Mouse (Mus musculus): Measurements from ENCODE around the gene Ifng. TPM values are rescaled to one million over a fixed set of nuclear protein-coding genes. Genes with fewer than 3 reads are reported as not detected.

Gene Ifng
- polyA plus RNA-seq (2012) = not detected in 2 replicates

DNA sequence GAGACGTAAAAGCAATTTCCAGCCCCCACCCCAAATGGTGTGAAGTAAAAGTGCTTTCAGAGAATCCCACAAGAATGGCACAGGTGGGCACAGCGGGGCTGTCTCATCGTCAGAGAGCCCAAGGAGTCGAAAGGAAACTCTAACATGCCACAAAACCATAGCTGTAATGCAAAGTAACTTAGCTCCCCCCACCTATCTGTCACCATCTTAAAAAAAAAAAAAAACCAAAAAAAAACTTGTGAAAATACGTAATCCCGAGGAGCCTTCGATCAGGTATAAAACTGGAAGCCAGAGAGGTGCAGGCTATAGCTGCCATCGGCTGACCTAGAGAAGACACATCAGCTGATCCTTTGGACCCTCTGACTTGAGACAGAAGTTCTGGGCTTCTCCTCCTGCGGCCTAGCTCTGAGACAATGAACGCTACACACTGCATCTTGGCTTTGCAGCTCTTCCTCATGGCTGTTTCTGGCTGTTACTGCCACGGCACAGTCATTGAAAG is at the start of gene Ifng:
TSS of gene Ifng (plus strand) at position 305 of the 499 bp plus-strand sequence.
- TF ChIP-seq TAL1 (IDR thresholded peaks at IDR 0.05; ENCODE audit: low read length) (no peak), GATA1 (IDR thresholded peaks at IDR 0.05; ENCODE audit: low read length) (no peak)
- Histone ChIP-seq H3K4me1 (ENCODE audit: control insufficient read depth) (no peaks in the 10 kb centered on the region), H3K27me3 (ENCODE audit: control insufficient read depth) (no peaks in the 10 kb centered on the region), H3K36me3 (ENCODE audit: control insufficient read depth) (no peaks in the 10 kb centered on the region), H3K9me3 (ENCODE audit: control insufficient read depth, low read length) (peaks cover 2% of the 10 kb centered on the region; the same call in 1 of the 2 replicates), H3K4me3 (replicated peaks) (no peak within 1 kb of the TSS)

DNA sequence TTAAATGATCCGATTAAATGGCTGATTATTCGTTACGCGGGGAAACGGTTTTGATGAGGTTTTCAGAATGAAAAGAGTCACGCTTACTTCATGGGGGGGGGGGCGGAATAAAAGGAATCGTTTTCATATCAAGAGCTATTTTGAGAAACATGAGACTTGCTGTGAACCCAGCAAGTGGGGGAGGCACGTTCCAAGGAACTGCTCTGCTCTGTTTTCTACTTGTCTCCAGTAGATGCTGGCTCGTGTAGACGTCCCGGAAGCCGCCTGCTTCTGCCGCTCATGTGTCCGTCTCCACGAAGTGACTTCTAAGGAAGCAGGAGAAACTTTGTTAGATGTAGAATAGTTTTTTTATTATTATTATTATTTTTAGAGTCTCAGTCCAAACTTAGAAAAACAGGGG is 40.9 kb upstream of the Ifng start:
- H3K36me3 ChIP-seq (ENCODE audit: control insufficient read depth) = no peaks in the 10 kb centered on the region
- H3K4me1 ChIP-seq (ENCODE audit: control insufficient read depth) = no peaks in the 10 kb centered on the region
- no peak overlapping the region for H3K4me3 ChIP-seq (replicated peaks)
- TF ChIP-seq TAL1 (IDR thresholded peaks at IDR 0.05; ENCODE audit: low read length) (no peak), GATA1 (IDR thresholded peaks at IDR 0.05; ENCODE audit: low read length) (no peak)
- no peaks in the 10 kb centered on the region for H3K27me3 ChIP-seq (ENCODE audit: control insufficient read depth)
- H3K9me3 ChIP-seq (ENCODE audit: control insufficient read depth, low read length) = peaks cover 6% of the 10 kb centered on the region; the same call in 1 of the 2 replicates

- Histone ChIP-seq H3K36me3 (ENCODE audit: control insufficient read depth) (no peaks in the 10 kb centered on the region), H3K9me3 (ENCODE audit: control insufficient read depth, low read length) (peaks cover 2% of the 10 kb centered on the region; the same call in 1 of the 2 replicates), H3K4me1 (ENCODE audit: control insufficient read depth) (no peaks in the 10 kb centered on the region), H3K4me3 (replicated peaks) (no peak overlapping the region), H3K27me3 (ENCODE audit: control insufficient read depth) (no peaks in the 10 kb centered on the region)
- TF ChIP-seq TAL1 (IDR thresholded peaks at IDR 0.05; ENCODE audit: low read length) (no peak), GATA1 (IDR thresholded peaks at IDR 0.05; ENCODE audit: low read length) (no peak)
Measured at GRCm38 (mm10) chr10:118406463-118407221, 34.2 kb upstream of the Ifng start.

- Histone ChIP-seq H3K27me3 (ENCODE audit: control insufficient read depth) (no peaks in the 10 kb centered on the region), H3K4me1 (ENCODE audit: control insufficient read depth) (no peaks in the 10 kb centered on the region), H3K4me3 (replicated peaks) (no peak overlapping the region), H3K9me3 (ENCODE audit: control insufficient read depth, low read length) (no peaks in the 10 kb centered on the region), H3K36me3 (ENCODE audit: control insufficient read depth) (no peaks in the 10 kb centered on the region)
- TF ChIP-seq GATA1 (IDR thresholded peaks at IDR 0.05; ENCODE audit: low read length) (no peak), TAL1 (IDR thresholded peaks at IDR 0.05; ENCODE audit: low read length) (no peak)
Measured at GRCm38 (mm10) chr10:118411377-118411776, 29.5 kb upstream of the Ifng start.

GRCm38 (mm10) chr10:118412774-118413173 is 28.1 kb upstream of the Ifng start:
- Histone ChIP-seq H3K9me3 (ENCODE audit: control insufficient read depth, low read length) (no peaks in the 10 kb centered on the region), H3K27me3 (ENCODE audit: control insufficient read depth) (no peaks in the 10 kb centered on the region), H3K4me1 (ENCODE audit: control insufficient read depth) (no peaks in the 10 kb centered on the region), H3K4me3 (replicated peaks) (no peak overlapping the region), H3K36me3 (ENCODE audit: control insufficient read depth) (no peaks in the 10 kb centered on the region)
- TF ChIP-seq TAL1 (IDR thresholded peaks at IDR 0.05; ENCODE audit: low read length) = no peak
- no peak for TF ChIP-seq GATA1 (IDR thresholded peaks at IDR 0.05; ENCODE audit: low read length)

GRCm38 (mm10) chr10:118419000-118419425 is 21.8 kb upstream of the Ifng start:
- no peaks in the 10 kb centered on the region for H3K36me3 ChIP-seq (ENCODE audit: control insufficient read depth)
- H3K9me3 ChIP-seq (ENCODE audit: control insufficient read depth, low read length) = no peaks in the 10 kb centered on the region
- no peak overlapping the region for H3K4me3 ChIP-seq (replicated peaks)
- H3K27me3 ChIP-seq (ENCODE audit: control insufficient read depth) = no peaks in the 10 kb centered on the region
- no peak for TF ChIP-seq TAL1 (IDR thresholded peaks at IDR 0.05; ENCODE audit: low read length)
- no peak for TF ChIP-seq GATA1 (IDR thresholded peaks at IDR 0.05; ENCODE audit: low read length)
- H3K4me1 ChIP-seq (ENCODE audit: control insufficient read depth) = no peaks in the 10 kb centered on the region

DNA sequence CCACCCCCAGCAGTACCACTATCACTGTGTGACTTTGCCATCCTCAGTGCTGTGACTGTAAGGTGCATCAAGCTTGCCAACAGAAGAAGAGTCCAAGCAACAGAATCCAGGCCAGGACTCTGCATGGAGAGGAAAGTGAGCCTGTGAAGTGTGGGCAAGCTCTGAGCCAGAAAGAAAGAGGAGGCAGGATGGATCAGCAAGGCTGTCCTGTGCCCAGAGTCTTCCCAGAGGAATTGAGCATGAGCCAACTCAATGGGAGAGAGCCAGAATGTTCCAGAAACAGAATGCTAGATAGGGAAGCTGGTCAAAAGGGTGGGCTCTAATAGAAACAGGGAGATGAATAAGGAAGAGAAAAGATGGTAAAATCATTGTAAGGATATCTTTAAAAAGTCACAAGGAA is 19.9 kb upstream of the Ifng start:
- no peak overlapping the region for H3K4me3 ChIP-seq (replicated peaks)
- H3K36me3 ChIP-seq (ENCODE audit: control insufficient read depth) = no peaks in the 10 kb centered on the region
- no peaks in the 10 kb centered on the region for H3K27me3 ChIP-seq (ENCODE audit: control insufficient read depth)
- no peak for TF ChIP-seq GATA1 (IDR thresholded peaks at IDR 0.05; ENCODE audit: low read length)
- no peak for TF ChIP-seq TAL1 (IDR thresholded peaks at IDR 0.05; ENCODE audit: low read length)
- H3K4me1 ChIP-seq (ENCODE audit: control insufficient read depth) = no peaks in the 10 kb centered on the region
- no peaks in the 10 kb centered on the region for H3K9me3 ChIP-seq (ENCODE audit: control insufficient read depth, low read length)

DNA sequence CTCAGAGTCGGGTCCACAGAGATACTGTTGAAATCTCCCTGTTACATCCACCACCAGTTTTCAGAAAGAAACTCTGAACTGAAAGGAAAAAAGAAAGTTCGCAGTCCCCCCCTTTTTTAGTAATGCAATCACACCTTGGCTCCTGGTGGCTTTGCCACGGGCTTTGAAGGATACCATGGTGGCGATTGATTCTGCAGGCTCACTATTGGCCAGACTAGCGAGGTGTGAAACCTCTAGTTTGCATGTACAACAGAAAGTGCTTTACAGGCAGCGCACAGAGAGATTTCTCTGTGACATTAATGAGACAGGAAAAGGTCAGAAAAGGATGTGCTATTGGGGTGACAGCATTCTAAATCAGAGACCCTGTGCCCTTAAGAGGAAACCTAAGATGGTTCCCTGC is 5.3 kb upstream of the Ifng start:
- H3K4me1 ChIP-seq (ENCODE audit: control insufficient read depth) = no peaks in the 10 kb centered on the region
- no peaks in the 10 kb centered on the region for H3K36me3 ChIP-seq (ENCODE audit: control insufficient read depth)
- no peak overlapping the region for H3K4me3 ChIP-seq (replicated peaks)
- H3K9me3 ChIP-seq (ENCODE audit: control insufficient read depth, low read length) = peaks cover 15% of the 10 kb centered on the region
- no peaks in the 10 kb centered on the region for H3K27me3 ChIP-seq (ENCODE audit: control insufficient read depth)
- TF ChIP-seq TAL1 (IDR thresholded peaks at IDR 0.05; ENCODE audit: low read length) = no peak

- no peaks in the 10 kb centered on the region for H3K36me3 ChIP-seq (ENCODE audit: control insufficient read depth)
- H3K9me3 ChIP-seq (ENCODE audit: control insufficient read depth, low read length) = no peaks in the 10 kb centered on the region
- TF ChIP-seq GATA1 (IDR thresholded peaks at IDR 0.05; ENCODE audit: low read length) (no peak), TAL1 (IDR thresholded peaks at IDR 0.05; ENCODE audit: low read length) (no peak)
Measured at GRCm38 (mm10) chr10:118441898-118442297, 1.1 kb downstream of the Ifng start.

More at GRCm38 (mm10) chr10:118441898-118442297, 1.1 kb downstream of the Ifng start:
- no peaks in the 10 kb centered on the region for H3K27me3 ChIP-seq (ENCODE audit: control insufficient read depth)
- H3K4me1 ChIP-seq (ENCODE audit: control insufficient read depth) = no peaks in the 10 kb centered on the region
- H3K4me3 ChIP-seq (replicated peaks) = no peak overlapping the region
